Mouse (Mus musculus) neural tube, embryonic 15.5 days (tissue): Measurements from ENCODE around the gene Myog. TPM values are rescaled to one million over a fixed set of nuclear protein-coding genes. Genes with fewer than 3 reads are reported as not detected.

Experiments used
- ATAC-seq: fragments of 200-750 bp; cut with Nextera tagmentation; 2 replicates; pipeline ENCODE4 v1.8.0; 2017; ENCODE audit warnings: mild to moderate bottlenecking, moderate TSS enrichment, moderate library complexity; ENCODE audit not compliant: low FRiP score
- H3K27ac ChIP-seq: fragments of 300-500 bp; sonication (generic); replicated peaks from 2 replicates; pipeline ENCODE4 v1.5.1; 2015; ENCODE audit warnings: mild to moderate bottlenecking, inconsistent platforms
- H3K27me3 ChIP-seq: fragments of 300-500 bp; sonication (generic); replicated peaks from 2 replicates; pipeline ENCODE4 v1.6.1; 2015; ENCODE audit warnings: inconsistent platforms
- H3K36me3 ChIP-seq: fragments of 300-500 bp; sonication (generic); 2 replicates; pipeline ENCODE4 v1.6.1; 2015; ENCODE audit warnings: inconsistent platforms
- H3K4me1 ChIP-seq: fragments of 300-500 bp; sonication (generic); 2 replicates; pipeline ENCODE4 v1.6.1; 2015; ENCODE audit warnings: inconsistent platforms
- H3K4me2 ChIP-seq: fragments of 300-500 bp; sonication (generic); 2 replicates; pipeline ENCODE4 v1.6.1; 2015; ENCODE audit warnings: inconsistent platforms, mild to moderate bottlenecking, moderate library complexity
- H3K4me3 ChIP-seq: fragments of 300-500 bp; sonication (generic); replicated peaks from 2 replicates; pipeline ENCODE4 v1.5.1; 2015; ENCODE audit warnings: mild to moderate bottlenecking, inconsistent platforms
- H3K9ac ChIP-seq: fragments of 300-500 bp; sonication (generic); replicated peaks from 2 replicates; pipeline ENCODE4 v1.6.1; 2015; ENCODE audit warnings: mild to moderate bottlenecking, inconsistent platforms
- H3K9me3 ChIP-seq: fragments of 300-500 bp; sonication (generic); replicated peaks from 2 replicates; pipeline ENCODE4 v1.6.1; 2016; ENCODE audit warnings: inconsistent platforms
- WGBS: fragments of 180-500 bp; shearing (Covaris S2); methylation state at CpG from one replicate; pipeline ENCODE4 v1.1.7; 2015; ENCODE audit warnings: mixed read lengths; 5-methylcytosine and 5-hydroxymethylcytosine counted together
- polyA plus RNA-seq: library from polyadenylated mRNA; unstranded; fragments of >200 nt; fragmentation: Nextera tagmentation; extraction: Ambion mirVana; gene quantifications from 2 replicates; pipeline ENCODE4 v1.2.1, GENCODE M21; 2015

Myog gene
- polyA plus RNA-seq, 1 experiment from 2014 or later: 9.9 TPM

DNA sequence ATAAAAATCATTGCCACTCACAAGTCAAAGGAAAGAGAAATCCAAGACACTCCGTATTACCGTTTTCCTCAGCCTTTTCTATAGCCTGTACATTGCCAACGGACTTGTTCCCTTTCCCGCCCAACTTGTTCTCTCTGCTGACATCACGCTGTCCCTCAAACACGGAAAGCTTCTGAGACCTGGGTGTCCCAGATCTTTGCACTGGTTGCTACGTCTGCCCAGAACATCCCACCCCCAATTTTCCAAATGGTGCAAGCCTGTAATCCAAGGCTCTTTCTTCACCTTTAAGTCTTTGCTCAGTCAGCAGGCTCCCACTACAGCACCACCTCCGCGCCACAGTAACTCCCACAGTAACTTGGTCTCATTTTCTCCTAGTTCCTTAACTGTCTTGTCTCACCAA, 15.2 kb downstream of the Myog start:
- Histone ChIP-seq H3K4me2 (no peak overlapping the region), H3K9me3 (no peaks in the 10 kb centered on the region), H3K36me3 (peaks cover 11% of the 10 kb centered on the region), H3K4me3 (no peak overlapping the region), H3K27me3 (peaks cover 6% of the 10 kb centered on the region), H3K4me1 (peaks cover 15% of the 10 kb centered on the region), H3K27ac (no peak overlapping the region), H3K9ac (no peak overlapping the region)
- 93% methylated on average over 9 of the region's 9 CpGs for WGBS
- no peak for ATAC-seq

DNA sequence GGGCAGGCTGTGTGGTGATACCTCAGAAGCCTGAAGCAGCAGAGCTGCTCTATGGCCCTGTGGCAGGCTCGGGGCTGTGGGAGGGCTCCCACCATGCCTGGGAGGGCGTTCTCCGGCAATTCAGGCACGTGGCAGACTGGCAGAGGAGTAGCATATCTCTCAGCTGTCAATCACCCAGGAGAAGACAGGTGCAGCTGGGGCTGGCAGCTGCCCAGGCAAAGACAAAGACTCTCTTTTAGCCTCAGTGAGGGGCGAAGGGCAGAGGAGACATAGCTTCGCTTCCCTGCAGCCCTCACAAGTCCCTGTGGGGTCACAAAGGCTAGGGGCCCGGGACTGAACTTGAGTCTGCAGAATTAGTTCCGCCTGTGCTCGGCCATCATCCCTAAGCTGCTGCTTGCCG, 17.6 kb downstream of the Myog start:
- WGBS: 26% methylated on average over 10 of the region's 10 CpGs
- H3K9me3 ChIP-seq: no peaks in the 10 kb centered on the region
- no peak for ATAC-seq
- no peak overlapping the region for H3K9ac ChIP-seq
- H3K36me3 ChIP-seq: peaks cover 33% of the 10 kb centered on the region
- H3K4me2 ChIP-seq: no peak overlapping the region
- no peaks in the 10 kb centered on the region for H3K27me3 ChIP-seq
- peaks cover 13% of the 10 kb centered on the region for H3K4me1 ChIP-seq
- H3K27ac ChIP-seq: no peak overlapping the region
- no peak overlapping the region for H3K4me3 ChIP-seq

- ATAC-seq: no peak
- Histone ChIP-seq H3K4me3 (no peak overlapping the region), H3K9ac (no peak overlapping the region), H3K36me3 (peaks cover 48% of the 10 kb centered on the region), H3K9me3 (no peaks in the 10 kb centered on the region), H3K27me3 (no peaks in the 10 kb centered on the region), H3K4me1 (no peaks in the 10 kb centered on the region), H3K4me2 (no peak overlapping the region), H3K27ac (no peak overlapping the region)
- WGBS: 85% methylated on average over 2 of the region's 2 CpGs
These were observed 20.5 kb downstream of the Myog start for GRCm38 (mm10) chr1:134310291-134310690.

GRCm38 (mm10) chr1:134310729-134311128, 20.9 kb downstream of the Myog start:
- no peak overlapping the region for H3K27ac ChIP-seq
- H3K36me3 ChIP-seq: peaks cover 48% of the 10 kb centered on the region
- H3K4me1 ChIP-seq: no peaks in the 10 kb centered on the region
- no peaks in the 10 kb centered on the region for H3K27me3 ChIP-seq
- 95% methylated on average over 3 of the region's 3 CpGs for WGBS
- H3K9ac ChIP-seq: no peak overlapping the region
- no peak for ATAC-seq
- no peak overlapping the region for H3K4me3 ChIP-seq
- H3K9me3 ChIP-seq: no peaks in the 10 kb centered on the region
- no peak overlapping the region for H3K4me2 ChIP-seq

DNA sequence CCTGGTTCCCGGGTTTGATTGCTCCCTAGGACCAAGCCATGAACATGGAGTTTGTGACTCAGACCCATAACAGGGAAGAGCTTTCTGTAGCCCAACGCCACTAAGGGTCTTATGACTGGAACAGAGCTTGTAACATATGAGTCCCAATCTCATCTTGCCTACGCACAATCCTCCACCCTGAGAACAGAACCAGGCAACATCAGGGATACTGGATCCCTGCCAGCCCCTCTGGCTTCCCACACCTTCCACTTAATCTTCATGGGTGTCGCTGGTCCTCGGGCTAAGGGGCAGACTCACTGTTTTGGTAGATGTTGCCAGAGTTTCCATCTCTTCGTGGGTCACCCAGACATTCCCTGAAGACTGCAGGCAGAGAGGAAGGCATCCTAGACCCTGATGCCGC, 22.0 kb downstream of the Myog start:
- Histone ChIP-seq H3K27ac (no peak overlapping the region), H3K9me3 (no peaks in the 10 kb centered on the region), H3K9ac (no peak overlapping the region), H3K36me3 (peaks cover 55% of the 10 kb centered on the region), H3K4me1 (no peaks in the 10 kb centered on the region), H3K27me3 (no peaks in the 10 kb centered on the region), H3K4me3 (no peak overlapping the region), H3K4me2 (no peak overlapping the region)
- no peak for ATAC-seq
- 90% methylated on average over 7 of the region's 7 CpGs for WGBS

DNA sequence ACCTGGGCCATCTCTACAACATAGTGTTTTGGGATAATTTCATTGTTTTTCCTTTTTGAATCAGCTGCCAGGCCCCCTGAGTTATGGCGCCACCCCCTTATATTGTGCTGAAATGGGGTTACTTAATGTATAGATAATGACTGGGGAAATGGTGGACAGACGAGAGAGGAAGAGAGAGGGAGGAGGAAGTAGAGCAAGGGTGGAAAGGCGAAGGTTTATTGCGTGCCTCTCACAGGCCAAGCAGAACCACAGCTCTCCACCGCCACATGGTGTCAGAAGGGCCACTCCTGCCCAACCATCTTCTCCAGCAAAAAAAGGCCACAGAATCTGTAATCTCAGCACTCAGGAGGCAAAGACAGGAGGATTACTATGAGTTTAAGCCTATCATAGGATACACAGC, 25.4 kb downstream of the Myog start:
- Histone ChIP-seq H3K9ac (no peak overlapping the region), H3K9me3 (no peaks in the 10 kb centered on the region), H3K27ac (no peak overlapping the region), H3K27me3 (no peaks in the 10 kb centered on the region), H3K36me3 (peaks cover 56% of the 10 kb centered on the region), H3K4me3 (no peak overlapping the region), H3K4me2 (no peak overlapping the region), H3K4me1 (no peaks in the 10 kb centered on the region)
- no peak for ATAC-seq
- WGBS: 87% methylated on average over 5 of the region's 5 CpGs

DNA sequence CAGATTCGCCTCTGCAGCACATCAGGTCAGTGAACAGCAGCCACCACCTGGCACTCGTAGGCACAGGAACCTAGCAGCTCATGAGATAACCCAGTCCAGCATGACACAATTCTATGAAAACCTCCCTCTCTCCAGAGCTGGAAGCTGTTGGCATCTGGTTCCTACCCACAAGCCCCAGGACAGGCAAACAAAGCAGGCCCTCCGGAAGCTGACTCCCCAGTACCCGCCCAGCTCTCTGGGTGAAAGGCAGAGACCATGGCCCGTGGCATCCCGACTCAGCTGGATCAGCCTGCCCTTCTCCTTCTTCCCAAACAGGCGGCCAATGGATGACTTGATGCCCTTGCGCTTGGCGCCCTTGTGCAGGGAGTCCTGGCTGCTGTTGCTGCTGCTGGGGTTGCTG, 26.6 kb downstream of the Myog start:
- H3K4me1 ChIP-seq: peaks cover 6% of the 10 kb centered on the region
- no peak for ATAC-seq
- H3K27me3 ChIP-seq: no peaks in the 10 kb centered on the region

GRCm38 (mm10) chr1:134318261-134318660, 28.5 kb downstream of the Myog start:
- no peak for ATAC-seq
- Histone ChIP-seq H3K9ac (no peak overlapping the region), H3K27ac (no peak overlapping the region), H3K36me3 (peaks cover 30% of the 10 kb centered on the region), H3K4me1 (peaks cover 6% of the 10 kb centered on the region), H3K4me2 (no peak overlapping the region), H3K27me3 (no peaks in the 10 kb centered on the region), H3K9me3 (no peaks in the 10 kb centered on the region), H3K4me3 (no peak overlapping the region)
- 55% methylated on average over 5 of the region's 5 CpGs for WGBS

More for the DNA sequence above, 26.6 kb downstream of the Myog start:
- Histone ChIP-seq H3K9ac (no peak overlapping the region), H3K9me3 (no peaks in the 10 kb centered on the region), H3K4me3 (no peak overlapping the region), H3K27ac (no peak overlapping the region), H3K36me3 (peaks cover 46% of the 10 kb centered on the region), H3K4me2 (no peak overlapping the region)
- WGBS: 86% methylated on average over 9 of the region's 9 CpGs

- Histone ChIP-seq H3K4me2 (no peak overlapping the region), H3K9me3 (no peaks in the 10 kb centered on the region), H3K4me3 (no peak overlapping the region), H3K36me3 (peaks cover 35% of the 10 kb centered on the region), H3K27me3 (no peaks in the 10 kb centered on the region), H3K4me1 (peaks cover 6% of the 10 kb centered on the region), H3K9ac (no peak overlapping the region), H3K27ac (no peak overlapping the region)
- 38% methylated on average over 14 of the region's 14 CpGs for WGBS
- ATAC-seq: peak; percentile 36; the same call in 1 of the 2 replicates
These were observed 31.0 kb downstream of the Myog start for GRCm38 (mm10) chr1:134320691-134321301.

GRCm38 (mm10) chr1:134322591-134322990, 32.8 kb downstream of the Myog start:
- Histone ChIP-seq H3K9ac (no peak overlapping the region), H3K36me3 (peaks cover 32% of the 10 kb centered on the region), H3K4me1 (peaks cover 6% of the 10 kb centered on the region), H3K4me2 (no peak overlapping the region), H3K27me3 (no peaks in the 10 kb centered on the region), H3K9me3 (no peaks in the 10 kb centered on the region), H3K27ac (no peak overlapping the region), H3K4me3 (no peak overlapping the region)
- no peak for ATAC-seq
- WGBS: 93% methylated on average over 6 of the region's 6 CpGs

- no peaks in the 10 kb centered on the region for H3K4me1 ChIP-seq
- 92% methylated on average over 12 of the region's 12 CpGs for WGBS
- no peak overlapping the region for H3K4me3 ChIP-seq
- ATAC-seq: no peak
- H3K9ac ChIP-seq: no peak overlapping the region
- no peaks in the 10 kb centered on the region for H3K9me3 ChIP-seq
- peaks cover 30% of the 10 kb centered on the region for H3K36me3 ChIP-seq
- no peak overlapping the region for H3K27ac ChIP-seq
- no peak overlapping the region for H3K4me2 ChIP-seq
- H3K27me3 ChIP-seq: no peaks in the 10 kb centered on the region
These were observed 37.1 kb downstream of the Myog start for GRCm38 (mm10) chr1:134326841-134327346.

DNA sequence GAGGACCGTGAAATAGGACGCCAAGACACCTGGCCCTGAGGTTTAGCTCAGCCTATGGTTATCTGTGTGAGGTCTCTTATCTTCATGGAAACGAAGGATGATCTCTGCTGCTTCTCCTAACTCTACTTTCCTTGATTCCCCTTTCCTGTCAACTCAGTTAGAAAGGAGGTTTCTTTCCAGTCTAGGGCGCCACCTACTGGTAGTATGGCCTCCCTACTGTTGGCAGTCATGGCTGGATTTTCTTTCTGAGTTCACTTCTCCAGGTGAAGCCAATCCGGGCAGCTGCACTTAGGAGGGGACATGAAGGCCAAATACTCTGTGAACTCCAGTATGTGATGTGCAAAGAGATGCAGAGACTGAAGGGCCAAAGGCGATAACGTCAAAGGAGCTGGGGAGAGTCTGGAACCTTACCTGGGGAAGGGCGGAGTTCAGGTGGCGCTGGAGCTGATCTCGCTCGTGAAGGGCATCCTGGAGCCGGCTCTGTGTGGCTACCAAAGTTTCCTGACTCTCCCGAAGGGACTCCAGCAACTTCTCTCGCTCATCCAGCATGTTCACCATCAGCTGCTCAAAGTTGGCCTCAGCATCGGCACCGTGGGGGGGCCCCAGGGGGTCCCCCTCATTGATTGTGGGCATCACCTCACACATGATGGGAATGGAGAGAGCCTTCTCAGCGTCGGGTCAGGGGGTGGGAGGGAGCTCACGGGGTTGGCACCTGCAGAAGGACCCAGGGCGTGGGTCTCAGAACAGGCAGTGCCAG, 42.3 kb downstream of the Myog start:
- H3K4me3 ChIP-seq: no peak overlapping the region
- peaks cover 11% of the 10 kb centered on the region for H3K4me1 ChIP-seq
- no peak overlapping the region for H3K27ac ChIP-seq
- no peaks in the 10 kb centered on the region for H3K27me3 ChIP-seq
- no peaks in the 10 kb centered on the region for H3K9me3 ChIP-seq
- ATAC-seq: 0 out of 2 replicates have a peak, but pooled peaks have one; percentile 34
- no peak overlapping the region for H3K9ac ChIP-seq
- peaks cover 5% of the 10 kb centered on the region; the same call in 1 of the 2 replicates for H3K36me3 ChIP-seq
- 64% methylated on average over 20 of the region's 20 CpGs for WGBS
- no peak overlapping the region for H3K4me2 ChIP-seq
